Mouse (Mus musculus) thymus, adult 18-20 months (tissue): ENCODE measurements around the gene F12.

Experiments
- DNase-seq, 2 experiments: peaks; one replicate each; pipeline ENCODE4 v3.0.0; 2022; ENCODE audit warnings: mixed read lengths in 2 of 2

Gene F12

GRCm38 (mm10) chr13:55413333-55413732 is 13.3 kb downstream of the F12 start:
- DNase-seq, result no peak

GRCm38 (mm10) chr13:55412643-55413307 is 13.8 kb downstream of the F12 start:
- DNase-seq, result no peak

GRCm38 (mm10) chr13:55411826-55412225 is 14.8 kb downstream of the F12 start:
- DNase-seq, result no peak

- DNase-seq, result no peak
These were observed 18.0 kb downstream of the F12 start for GRCm38 (mm10) chr13:55408546-55409120.

GRCm38 (mm10) chr13:55407341-55407740 is 19.3 kb downstream of the F12 start:
- DNase-seq, result no peak

- DNase-seq, result peak; percentile 54 to 63
These were observed 20.7 kb downstream of the F12 start for GRCm38 (mm10) chr13:55405783-55406390.

GRCm38 (mm10) chr13:55404853-55405782 is 21.5 kb downstream of the F12 start:
- peak; percentile 69 to 79 for DNase-seq

GRCm38 (mm10) chr13:55403935-55404852 is 22.4 kb downstream of the F12 start:
- no peak for DNase-seq

- no peak for DNase-seq
These were observed 23.3 kb downstream of the F12 start for GRCm38 (mm10) chr13:55403266-55403665.

GRCm38 (mm10) chr13:55400039-55400346 is 26.6 kb downstream of the F12 start:
- DNase-seq, result no peak

- no peak for DNase-seq
These were observed 27.1 kb downstream of the F12 start for GRCm38 (mm10) chr13:55399300-55400038.

- DNase-seq, result no peak
These were observed 28.5 kb downstream of the F12 start, which contains the start of gene Slc34a1 for GRCm38 (mm10) chr13:55398088-55398487. Slc34a1 (plus strand) TSS chr13:55398187.

- no peak for DNase-seq
These were observed 33.7 kb downstream of the F12 start for GRCm38 (mm10) chr13:55392933-55393332.

GRCm38 (mm10) chr13:55391626-55392029 is 35.0 kb downstream of the F12 start:
- no peak for DNase-seq

- no peak for DNase-seq
These were observed 35.9 kb downstream of the F12 start for GRCm38 (mm10) chr13:55390644-55391043.

GRCm38 (mm10) chr13:55381790-55382189 is 44.8 kb downstream of the F12 start:
- DNase-seq, result no peak

- DNase-seq, result no peak
These were observed 47.5 kb downstream of the F12 start for GRCm38 (mm10) chr13:55378907-55379580.

GRCm38 (mm10) chr13:55375877-55376276 is 50.7 kb downstream of the F12 start:
- DNase-seq, result no peak

- DNase-seq, result peak; percentile 70 to 73
These were observed 52.2 kb downstream of the F12 start for GRCm38 (mm10) chr13:55374206-55374924.

- DNase-seq, result no peak
These were observed 54.9 kb downstream of the F12 start for GRCm38 (mm10) chr13:55371740-55372139.
